Mouse (Mus musculus): ENCODE results near the gene Fnip1. TPM values are rescaled to one million over a fixed set of nuclear protein-coding genes. Genes with fewer than 3 reads are reported as not detected.

The Fnip1 gene
- polyA plus RNA-seq, 1 experiment = 3.9 TPM

GRCm38 (mm10) chr11:54454516-54454915, 16.5 kb downstream of the Fnip1 start:
- TF ChIP-seq CTCF (IDR thresholded peaks at IDR 0.05; ENCODE audit: insufficient read depth, low read length) (no peak), POLR2A (IDR thresholded peaks at IDR 0.05; ENCODE audit: borderline replicate concordance, extremely low read depth, low read depth, low read length) (no peak)
- WGBS = 6% methylated on average over 1 of the region's 1 CpGs
- no peak overlapping the region for H3K4me3 ChIP-seq (replicated peaks; ENCODE audit: extremely low read depth, low read depth, low read length)
- DNase-seq = no peak
- peaks cover 6% of the 10 kb centered on the region for H3K4me1 ChIP-seq (ENCODE audit: control insufficient read depth, insufficient read depth, low read length)

DNA sequence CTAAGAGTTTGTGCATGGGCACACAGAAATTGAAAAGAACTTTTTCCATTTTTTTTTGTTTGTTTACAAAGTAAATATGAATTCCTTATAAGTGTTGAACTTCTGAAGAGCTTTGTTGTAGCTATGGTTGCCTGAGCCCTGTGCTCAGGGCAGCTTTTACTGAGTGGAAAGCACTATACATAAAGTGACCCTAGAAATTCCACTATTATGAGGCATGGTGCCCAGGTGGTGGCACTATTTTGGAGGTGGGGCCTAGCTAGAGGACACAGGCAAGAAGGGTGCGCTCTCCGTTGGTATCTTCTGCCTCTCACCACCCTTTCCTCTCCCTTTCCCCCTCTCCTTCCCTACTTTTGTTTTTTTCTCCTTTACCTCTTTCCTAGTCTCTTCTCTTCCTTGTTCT, 18.9 kb downstream of the Fnip1 start:
- TF ChIP-seq CTCF (IDR thresholded peaks at IDR 0.05; ENCODE audit: insufficient read depth, low read length) = no peak
- TF ChIP-seq POLR2A (IDR thresholded peaks at IDR 0.05; ENCODE audit: borderline replicate concordance, extremely low read depth, low read depth, low read length) = no peak
- no peak for DNase-seq
- WGBS = 55% methylated on average over 2 of the region's 2 CpGs
- H3K4me3 ChIP-seq (replicated peaks; ENCODE audit: extremely low read depth, low read depth, low read length) = no peak overlapping the region
- peaks cover 6% of the 10 kb centered on the region for H3K4me1 ChIP-seq (ENCODE audit: control insufficient read depth, insufficient read depth, low read length)

- no peak for DNase-seq
- H3K4me1 ChIP-seq (ENCODE audit: control insufficient read depth, insufficient read depth, low read length) = peaks cover 4% of the 10 kb centered on the region
- WGBS = 91% methylated on average over 1 of the region's 1 CpGs
- no peak for TF ChIP-seq CTCF (IDR thresholded peaks at IDR 0.05; ENCODE audit: insufficient read depth, low read length)
- TF ChIP-seq POLR2A (IDR thresholded peaks at IDR 0.05; ENCODE audit: borderline replicate concordance, extremely low read depth, low read depth, low read length) = no peak
- no peak overlapping the region for H3K4me3 ChIP-seq (replicated peaks; ENCODE audit: extremely low read depth, low read depth, low read length)
These were observed 20.2 kb downstream of the Fnip1 start for GRCm38 (mm10) chr11:54458168-54458567.

DNA sequence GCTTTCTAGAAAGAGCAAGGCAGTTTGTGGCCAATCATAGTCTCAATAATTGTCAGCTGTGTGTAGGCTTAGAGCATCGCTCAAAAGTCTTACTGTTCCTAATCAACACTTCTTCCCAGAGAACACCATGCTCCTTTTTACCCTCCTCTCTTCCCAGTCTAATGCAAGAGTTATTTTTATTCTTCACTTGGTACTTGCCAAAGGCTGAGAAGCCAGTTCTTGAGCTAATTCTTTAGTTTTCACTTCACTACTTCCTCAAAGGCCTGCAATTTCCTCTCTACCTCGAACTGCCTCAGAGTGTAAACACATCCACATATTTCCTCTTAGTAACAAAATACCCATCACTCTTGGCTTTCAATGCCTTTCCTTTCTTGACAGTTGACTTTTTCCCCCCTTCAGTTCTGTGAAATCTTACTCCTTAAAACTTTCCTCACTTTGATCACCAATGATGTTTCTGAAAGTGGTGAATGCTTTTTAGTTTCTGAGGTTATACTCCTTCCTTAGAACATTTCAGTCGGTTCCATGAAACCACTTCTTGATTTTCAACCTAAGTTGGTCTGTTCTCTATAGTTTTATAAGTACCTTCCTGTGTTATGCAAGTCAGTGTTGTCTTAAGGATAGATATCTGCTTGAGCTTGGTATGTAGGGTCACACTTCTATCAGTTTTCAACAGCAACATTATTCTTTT, 26.7 kb downstream of the Fnip1 start:
- Histone ChIP-seq H3K4me1 (ENCODE audit: control insufficient read depth, insufficient read depth, low read length) (peaks cover 15% of the 10 kb centered on the region), H3K4me3 (replicated peaks; ENCODE audit: extremely low read depth, low read depth, low read length) (no peak overlapping the region)
- TF ChIP-seq CTCF (IDR thresholded peaks at IDR 0.05; ENCODE audit: insufficient read depth, low read length) = no peak
- no peak for TF ChIP-seq POLR2A (IDR thresholded peaks at IDR 0.05; ENCODE audit: borderline replicate concordance, extremely low read depth, low read depth, low read length)
- no peak for DNase-seq
- 15% methylated on average over 3 of the region's 3 CpGs for WGBS

GRCm38 (mm10) chr11:54472231-54472630, 34.2 kb downstream of the Fnip1 start:
- H3K4me1 ChIP-seq (ENCODE audit: control insufficient read depth, insufficient read depth, low read length) = no peaks in the 10 kb centered on the region
- DNase-seq = no peak
- TF ChIP-seq POLR2A (IDR thresholded peaks at IDR 0.05; ENCODE audit: borderline replicate concordance, extremely low read depth, low read depth, low read length) = no peak
- no peak for TF ChIP-seq CTCF (IDR thresholded peaks at IDR 0.05; ENCODE audit: insufficient read depth, low read length)
- WGBS = 95% methylated on average over 4 of the region's 4 CpGs
- H3K4me3 ChIP-seq (replicated peaks; ENCODE audit: extremely low read depth, low read depth, low read length) = no peak overlapping the region

DNA sequence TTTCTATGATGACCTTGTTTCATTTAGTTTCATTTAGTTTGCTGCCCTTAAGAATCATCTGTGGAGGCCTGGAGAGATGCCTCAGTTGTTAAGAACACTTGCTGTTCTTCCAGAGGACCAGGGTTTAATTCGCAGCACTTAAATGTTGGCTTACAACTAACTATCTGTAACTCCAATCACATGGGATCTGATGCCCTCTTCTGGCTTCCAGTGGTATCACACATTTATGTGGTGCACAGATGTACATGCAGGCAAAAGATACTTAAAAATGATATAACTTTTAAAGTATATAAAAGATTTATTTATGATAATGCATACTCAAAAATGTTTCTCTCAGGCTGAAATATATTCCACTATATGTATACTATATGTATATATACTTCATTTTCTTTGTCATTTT, 40.4 kb downstream of the Fnip1 start:
- no peak overlapping the region for H3K4me3 ChIP-seq (replicated peaks; ENCODE audit: extremely low read depth, low read depth, low read length)
- no peak for DNase-seq
- 84% methylated on average over 1 of the region's 1 CpGs for WGBS
- no peaks in the 10 kb centered on the region for H3K4me1 ChIP-seq (ENCODE audit: control insufficient read depth, insufficient read depth, low read length)
- TF ChIP-seq CTCF (IDR thresholded peaks at IDR 0.05; ENCODE audit: insufficient read depth, low read length) (peak; percentile 44; the same call in 1 of the 2 replicates), POLR2A (IDR thresholded peaks at IDR 0.05; ENCODE audit: borderline replicate concordance, extremely low read depth, low read depth, low read length) (no peak)

- H3K4me1 ChIP-seq (ENCODE audit: control insufficient read depth, insufficient read depth, low read length) = no peaks in the 10 kb centered on the region
- DNase-seq = no peak
- TF ChIP-seq CTCF (IDR thresholded peaks at IDR 0.05; ENCODE audit: insufficient read depth, low read length) = no peak
- WGBS = 84% methylated on average over 3 of the region's 3 CpGs
- H3K4me3 ChIP-seq (replicated peaks; ENCODE audit: extremely low read depth, low read depth, low read length) = no peak overlapping the region
These were observed 48.0 kb downstream of the Fnip1 start for GRCm38 (mm10) chr11:54486041-54486440.

- 85% methylated on average over 1 of the region's 1 CpGs for WGBS
- Histone ChIP-seq H3K4me3 (replicated peaks; ENCODE audit: extremely low read depth, low read depth, low read length) (no peak overlapping the region), H3K4me1 (ENCODE audit: control insufficient read depth, insufficient read depth, low read length) (no peaks in the 10 kb centered on the region)
- no peak for DNase-seq
- no peak for TF ChIP-seq POLR2A (IDR thresholded peaks at IDR 0.05; ENCODE audit: borderline replicate concordance, extremely low read depth, low read depth, low read length)
- no peak for TF ChIP-seq CTCF (IDR thresholded peaks at IDR 0.05; ENCODE audit: insufficient read depth, low read length)
These were observed 54.1 kb downstream of the Fnip1 start for GRCm38 (mm10) chr11:54491946-54492558.

- WGBS = 60% methylated on average over 4 of the region's 4 CpGs
- TF ChIP-seq CTCF (IDR thresholded peaks at IDR 0.05; ENCODE audit: insufficient read depth, low read length) = no peak
- TF ChIP-seq POLR2A (IDR thresholded peaks at IDR 0.05; ENCODE audit: borderline replicate concordance, extremely low read depth, low read depth, low read length) = no peak
- no peak overlapping the region for H3K4me3 ChIP-seq (replicated peaks; ENCODE audit: extremely low read depth, low read depth, low read length)
- DNase-seq = no peak
- no peaks in the 10 kb centered on the region for H3K4me1 ChIP-seq (ENCODE audit: control insufficient read depth, insufficient read depth, low read length)
These were observed 54.6 kb downstream of the Fnip1 start for GRCm38 (mm10) chr11:54492559-54492958.

DNA sequence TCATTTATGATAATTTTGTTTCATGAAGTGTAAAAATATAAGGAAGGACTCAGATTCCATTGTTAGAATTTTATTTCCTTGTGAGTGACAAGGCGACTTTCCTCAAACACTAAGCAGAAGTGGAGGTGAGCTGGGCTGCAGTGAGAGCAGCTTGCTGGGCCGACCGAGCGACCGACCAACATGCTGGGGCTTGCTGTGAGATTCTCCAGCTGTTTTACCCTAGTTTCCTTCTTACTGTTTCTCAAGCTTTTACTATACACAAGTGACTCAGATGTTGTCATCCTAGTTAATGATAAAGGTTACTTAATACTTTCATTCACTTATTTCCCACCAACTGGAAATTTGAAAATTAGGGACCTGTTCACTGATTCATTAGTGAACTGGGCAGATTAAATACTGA, 61.8 kb downstream of the Fnip1 start:
- Histone ChIP-seq H3K4me3 (replicated peaks; ENCODE audit: extremely low read depth, low read depth, low read length) (no peak overlapping the region), H3K4me1 (ENCODE audit: control insufficient read depth, insufficient read depth, low read length) (no peaks in the 10 kb centered on the region)
- DNase-seq = no peak
- TF ChIP-seq CTCF (IDR thresholded peaks at IDR 0.05; ENCODE audit: insufficient read depth, low read length) = no peak
- TF ChIP-seq POLR2A (IDR thresholded peaks at IDR 0.05; ENCODE audit: borderline replicate concordance, extremely low read depth, low read depth, low read length) = no peak
- WGBS = 79% methylated on average over 5 of the region's 5 CpGs
